Mouse (Mus musculus) embryonic facial prominence, embryonic 10.5 days (tissue): ENCODE data around the gene Gm11077. TPM values are rescaled to one million over a fixed set of nuclear protein-coding genes. Genes with fewer than 3 reads are reported as not detected.
A peak's percentile ranks its signal among the peaks of the same experiment; 100 is the strongest.

Source experiments
- DNase-seq: peaks from one replicate; pipeline ENCODE4 v3.0.0-alpha.2; 2017; ENCODE audit warnings: low spot score
- H3K27ac ChIP-seq: fragments of 300-500 bp; sonication (generic); replicated peaks from 2 replicates; pipeline ENCODE4 v1.5.1; 2016; ENCODE audit warnings: mild to moderate bottlenecking
- H3K27me3 ChIP-seq: fragments of 300-500 bp; sonication (generic); replicated peaks from 2 replicates; pipeline ENCODE4 v1.6.1; 2016; ENCODE audit warnings: low read depth, mild to moderate bottlenecking; ENCODE audit not compliant: poor library complexity, severe bottlenecking
- H3K36me3 ChIP-seq: fragments of 300-500 bp; sonication (generic); replicated peaks from 2 replicates; pipeline ENCODE4 v1.6.1; 2016; ENCODE audit warnings: mild to moderate bottlenecking, moderate library complexity
- H3K4me1 ChIP-seq: fragments of 300-500 bp; sonication (generic); 2 replicates; pipeline ENCODE4 v1.6.1; 2016
- H3K4me3 ChIP-seq: fragments of 300-500 bp; sonication (generic); 2 replicates; pipeline ENCODE4 v1.5.1; 2016; ENCODE audit warnings: mild to moderate bottlenecking, moderate library complexity
- H3K9me3 ChIP-seq: fragments of 300-500 bp; sonication (generic); 2 replicates; pipeline ENCODE4 v1.6.1; 2016; ENCODE audit warnings: mild to moderate bottlenecking
- WGBS: fragments of 180-500 bp; shearing (Covaris S2); methylation state at CpG from one replicate; pipeline ENCODE4 v1.1.7; 2016; 5-methylcytosine and 5-hydroxymethylcytosine counted together
- polyA plus RNA-seq: library from polyadenylated mRNA; unstranded; fragments of >200 nt; fragmentation: Nextera tagmentation; extraction: Ambion mirVana; gene quantifications from 2 replicates; pipeline ENCODE4 v1.2.1, GENCODE M21; 2016

The Gm11077 gene
- polyA plus RNA-seq, 1 experiment from 2014 or later: not detected

DNA sequence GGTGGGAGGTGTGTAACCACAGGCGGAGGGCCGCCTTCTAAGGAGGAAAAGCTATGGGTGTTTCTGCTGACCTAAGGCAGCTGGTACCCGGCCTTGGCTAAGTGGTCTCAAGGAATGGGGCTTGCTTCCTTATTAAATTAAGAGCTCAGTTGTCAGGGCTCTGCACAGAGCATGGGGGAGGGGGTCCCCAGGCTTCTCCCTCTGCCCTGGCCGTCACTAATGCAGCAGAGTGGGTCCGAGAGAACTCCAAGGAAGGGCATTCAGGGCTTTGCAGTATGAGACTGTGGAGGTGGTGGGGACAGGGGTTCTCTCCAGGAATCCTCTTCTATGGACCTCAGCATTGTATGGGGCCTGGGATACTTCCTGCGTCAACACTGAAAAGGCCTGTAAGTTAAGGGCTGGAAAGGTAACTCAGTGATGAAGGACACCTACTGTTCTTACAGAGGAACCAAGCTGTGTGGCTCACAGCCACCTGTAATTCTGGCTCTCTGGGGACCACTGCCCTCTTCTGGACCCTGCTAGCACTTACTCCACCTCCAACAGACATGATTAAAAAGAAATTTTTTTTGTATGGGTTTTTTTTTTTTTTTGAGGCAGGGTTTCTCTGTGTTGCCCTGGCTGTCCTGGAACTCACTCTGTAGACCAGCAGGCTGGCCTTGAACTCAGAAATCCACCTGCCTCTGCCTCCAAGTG, 19.5 kb upstream of the Gm11077 start:
- no peaks in the 10 kb centered on the region for H3K9me3 ChIP-seq
- H3K4me1 ChIP-seq: peaks cover 19% of the 10 kb centered on the region
- 49% methylated on average over 6 of the region's 6 CpGs for WGBS
- peak; percentile 33 for DNase-seq
- H3K27ac ChIP-seq: no peak overlapping the region
- H3K4me3 ChIP-seq: no peak overlapping the region
- H3K27me3 ChIP-seq: peaks cover 8% of the 10 kb centered on the region; the same call in 1 of the 2 replicates
- no peaks in the 10 kb centered on the region for H3K36me3 ChIP-seq

DNA sequence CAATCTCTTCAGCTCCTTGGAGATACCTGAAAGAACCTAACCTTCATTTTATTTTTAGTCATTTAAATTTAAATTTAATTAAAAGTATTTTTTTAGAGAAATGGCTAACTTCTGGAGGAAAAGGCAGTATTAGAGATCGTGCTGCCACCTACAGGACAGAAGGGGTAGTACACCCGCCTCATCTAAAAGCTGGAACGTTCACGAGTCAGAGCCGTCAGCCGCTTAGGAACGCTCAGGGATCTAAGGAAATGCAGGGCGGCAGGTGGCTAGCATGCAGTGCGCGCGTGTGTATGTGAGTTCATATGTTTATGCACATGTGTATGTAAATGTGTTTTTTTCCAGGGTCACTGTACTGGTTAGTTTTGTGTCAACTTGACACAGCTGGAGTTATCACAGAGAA, 16.3 kb upstream of the Gm11077 start:
- H3K4me1 ChIP-seq: peaks cover 16% of the 10 kb centered on the region
- no peaks in the 10 kb centered on the region for H3K9me3 ChIP-seq
- no peak overlapping the region for H3K27ac ChIP-seq
- WGBS: 10% methylated on average over 11 of the region's 11 CpGs
- no peaks in the 10 kb centered on the region for H3K36me3 ChIP-seq
- DNase-seq: peak; percentile 64
- H3K4me3 ChIP-seq: no peak overlapping the region
- peaks cover 8% of the 10 kb centered on the region; the same call in 1 of the 2 replicates for H3K27me3 ChIP-seq

DNA sequence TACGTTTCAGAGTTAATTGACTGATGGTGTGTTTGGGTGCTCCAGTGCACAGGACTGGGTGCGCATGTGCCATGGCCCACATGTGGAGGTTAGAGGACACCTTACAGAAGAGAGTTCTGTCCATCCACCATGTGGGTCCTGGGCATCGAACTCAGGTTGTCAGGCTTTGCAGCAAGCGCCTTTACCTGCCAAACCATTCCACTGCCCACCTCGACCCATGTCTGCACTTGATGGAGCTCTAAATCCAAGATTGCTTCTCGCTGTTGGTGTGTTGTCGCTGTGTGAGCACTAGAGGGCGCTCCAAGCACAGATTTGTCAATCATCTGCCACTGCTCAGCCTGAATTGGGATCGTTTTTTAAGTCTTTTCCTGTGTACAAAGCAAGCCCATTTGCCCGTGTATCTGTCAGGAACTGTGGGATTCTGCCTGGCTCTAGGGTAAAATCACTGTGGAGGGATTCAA, 14.1 kb upstream of the Gm11077 start:
- peak; percentile 80 for DNase-seq
- 0 out of 2 replicates have a peak, but pooled peaks cover 3% of the 10 kb centered on the region for H3K4me1 ChIP-seq
- no peak overlapping the region for H3K27ac ChIP-seq
- H3K9me3 ChIP-seq: no peaks in the 10 kb centered on the region
- WGBS: 25% methylated on average over 10 of the region's 10 CpGs
- no peak overlapping the region for H3K4me3 ChIP-seq
- no peaks in the 10 kb centered on the region for H3K36me3 ChIP-seq
- H3K27me3 ChIP-seq: peaks cover 8% of the 10 kb centered on the region; the same call in 1 of the 2 replicates

DNA sequence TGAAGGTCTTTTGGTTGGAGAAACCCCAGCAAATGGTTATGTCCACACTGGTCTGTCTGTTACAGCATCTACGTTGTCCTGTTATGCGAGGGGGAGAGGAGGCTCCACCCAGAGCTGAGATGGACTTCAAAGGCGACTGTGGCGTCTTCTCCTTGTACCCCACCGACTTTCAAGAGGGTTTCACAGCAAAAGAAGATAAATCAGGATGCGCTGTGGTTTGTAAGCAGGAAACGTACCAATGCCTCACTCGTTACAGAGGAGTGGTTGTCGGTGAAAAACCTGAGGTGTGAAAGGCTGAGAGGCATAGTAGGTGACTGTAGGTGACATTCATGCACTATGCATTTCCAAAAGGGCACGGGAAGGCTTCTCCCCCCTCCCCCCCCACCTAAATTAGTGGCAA, 7.0 kb upstream of the Gm11077 start:
- Histone ChIP-seq H3K36me3 (no peaks in the 10 kb centered on the region), H3K4me1 (no peaks in the 10 kb centered on the region)
- 84% methylated on average over 10 of the region's 10 CpGs for WGBS

DNA sequence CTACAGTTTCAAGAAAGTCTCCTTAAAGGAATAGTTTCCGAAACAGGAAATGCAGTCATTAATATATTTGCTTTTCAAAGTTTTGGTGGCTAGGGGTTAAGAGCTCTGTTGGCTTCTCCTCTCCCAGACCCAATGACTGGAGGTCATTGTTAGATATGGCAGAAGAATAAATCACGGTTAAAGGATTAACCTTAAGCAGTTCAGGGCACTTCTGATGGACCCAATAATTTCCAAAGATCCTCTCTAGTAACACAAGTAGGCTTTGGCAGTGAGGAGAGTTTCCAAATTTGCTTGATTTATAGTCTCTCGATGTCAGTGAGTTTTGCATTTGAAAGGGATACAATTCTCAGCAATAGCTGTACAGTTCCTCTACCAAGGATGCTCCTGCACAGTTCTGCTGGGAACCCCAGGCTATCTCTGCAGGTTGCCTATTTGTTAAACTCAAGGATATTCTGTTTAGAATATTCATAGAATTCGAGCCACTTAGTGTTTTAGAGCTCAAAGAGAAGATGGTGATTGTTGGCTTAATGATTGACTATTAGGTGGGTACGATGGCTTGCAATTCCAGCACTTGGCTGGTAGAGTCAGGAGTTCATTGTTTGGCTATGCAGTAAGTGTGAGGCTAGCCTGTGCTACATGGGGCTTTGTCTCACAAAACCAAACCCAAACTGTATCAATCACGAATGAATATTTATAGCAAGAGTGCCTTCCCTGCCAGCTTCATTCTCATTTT, 1.8 kb downstream of the Gm11077 start:
- Histone ChIP-seq H3K36me3 (no peaks in the 10 kb centered on the region), H3K4me3 (no peak overlapping the region), H3K4me1 (peaks cover 13% of the 10 kb centered on the region; the same call in 1 of the 2 replicates), H3K27ac (no peak overlapping the region), H3K9me3 (0 out of 2 replicates have a peak, but pooled peaks cover 4% of the 10 kb centered on the region), H3K27me3 (peaks cover 11% of the 10 kb centered on the region)
- DNase-seq: no peak
- WGBS: 75% methylated on average over 6 of the region's 6 CpGs

More for the DNA sequence above, 7.0 kb upstream of the Gm11077 start:
- no peak for DNase-seq
- Histone ChIP-seq H3K27ac (no peak overlapping the region), H3K4me3 (no peak overlapping the region), H3K9me3 (no peaks in the 10 kb centered on the region), H3K27me3 (no peaks in the 10 kb centered on the region)

DNA sequence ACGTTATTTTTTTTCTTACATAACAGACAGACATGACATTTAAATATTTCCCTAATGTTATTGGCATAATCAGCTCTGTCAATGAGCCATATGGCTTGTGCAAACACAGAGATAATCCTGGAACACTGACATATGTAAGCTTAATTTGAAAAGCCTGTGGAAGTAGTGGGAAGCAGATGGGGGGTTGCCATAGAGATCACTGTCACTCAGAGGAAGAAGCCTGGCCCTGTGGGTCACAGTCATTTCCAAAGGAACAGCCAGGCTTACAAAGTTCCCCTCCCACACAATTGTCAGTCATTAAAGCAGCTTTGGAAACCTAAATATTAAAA, 2.3 kb downstream of the Gm11077 start:
- peaks cover 13% of the 10 kb centered on the region; the same call in 1 of the 2 replicates for H3K4me1 ChIP-seq
- peak; percentile 45 for DNase-seq
- H3K27ac ChIP-seq: no peak overlapping the region
- no peaks in the 10 kb centered on the region for H3K36me3 ChIP-seq
- H3K27me3 ChIP-seq: peaks cover 11% of the 10 kb centered on the region
- WGBS: 85% methylated on average over 1 of the region's 1 CpGs
- 0 out of 2 replicates have a peak, but pooled peaks cover 4% of the 10 kb centered on the region for H3K9me3 ChIP-seq
- H3K4me3 ChIP-seq: no peak overlapping the region

DNA sequence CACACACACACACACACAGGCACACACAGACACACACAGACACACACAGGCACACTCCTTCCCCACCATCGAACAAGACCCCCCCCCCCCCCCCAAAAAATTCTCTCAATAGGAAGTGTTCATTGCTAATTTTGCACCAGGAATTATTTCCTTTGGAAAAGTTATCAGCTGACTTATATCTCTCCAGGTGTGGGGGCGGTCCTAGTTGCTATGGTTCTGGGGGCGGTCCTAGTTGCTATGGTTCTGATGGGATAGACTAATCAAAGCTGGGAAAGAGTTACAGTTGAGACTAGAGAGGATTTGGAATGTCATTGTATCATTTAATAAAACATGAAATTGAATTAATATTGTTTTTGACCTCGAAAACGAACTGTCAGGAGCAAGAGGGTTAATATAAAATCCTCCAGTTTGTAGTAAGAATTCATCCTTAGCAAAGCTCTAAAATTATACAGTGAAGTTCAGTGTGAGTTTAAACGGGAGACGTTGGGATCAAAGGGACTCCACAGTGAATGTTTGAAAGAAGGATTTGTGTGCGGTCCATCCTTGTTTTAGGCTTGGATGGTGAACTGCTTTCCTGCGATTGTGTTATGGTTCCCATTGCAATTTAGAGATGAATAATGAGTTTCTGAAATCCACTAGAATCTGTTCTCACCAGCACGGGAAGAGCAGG, 4.0 kb downstream of the Gm11077 start:
- 37% methylated on average over 10 of the region's 10 CpGs for WGBS
- Histone ChIP-seq H3K4me1 (peaks cover 13% of the 10 kb centered on the region; the same call in 1 of the 2 replicates), H3K9me3 (0 out of 2 replicates have a peak, but pooled peaks cover 4% of the 10 kb centered on the region), H3K4me3 (peak overlapping the region; percentile 50), H3K27ac (0 out of 2 replicates have a peak overlapping the region, but pooled peaks have one; percentile 51), H3K27me3 (peaks cover 11% of the 10 kb centered on the region), H3K36me3 (no peaks in the 10 kb centered on the region)
- peak; percentile 35 for DNase-seq

DNA sequence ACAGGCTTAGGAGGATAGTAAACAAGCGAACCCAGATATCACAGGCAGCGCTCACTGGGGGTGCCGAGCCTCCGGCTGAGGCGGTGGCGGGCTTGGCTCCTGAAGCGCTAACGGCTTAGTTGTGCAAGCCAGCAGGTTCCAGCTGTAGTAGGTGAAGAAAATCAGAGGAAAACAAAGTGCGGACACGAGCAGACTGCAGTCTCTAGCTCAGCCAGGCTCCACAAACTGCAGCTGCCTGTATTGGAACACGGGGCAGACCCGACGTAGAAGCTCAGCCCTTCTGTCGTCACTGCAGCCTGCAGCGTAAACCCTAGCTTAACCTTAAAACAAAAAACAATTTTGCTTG, 4.5 kb downstream of the Gm11077 start:
- Histone ChIP-seq H3K4me1 (peaks cover 13% of the 10 kb centered on the region; the same call in 1 of the 2 replicates), H3K36me3 (no peaks in the 10 kb centered on the region), H3K4me3 (peak overlapping the region; percentile 50), H3K27me3 (peaks cover 11% of the 10 kb centered on the region), H3K27ac (0 out of 2 replicates have a peak overlapping the region, but pooled peaks have one; percentile 51), H3K9me3 (0 out of 2 replicates have a peak, but pooled peaks cover 4% of the 10 kb centered on the region)
- DNase-seq: peak; percentile 37
- 9% methylated on average over 15 of the region's 15 CpGs for WGBS

DNA sequence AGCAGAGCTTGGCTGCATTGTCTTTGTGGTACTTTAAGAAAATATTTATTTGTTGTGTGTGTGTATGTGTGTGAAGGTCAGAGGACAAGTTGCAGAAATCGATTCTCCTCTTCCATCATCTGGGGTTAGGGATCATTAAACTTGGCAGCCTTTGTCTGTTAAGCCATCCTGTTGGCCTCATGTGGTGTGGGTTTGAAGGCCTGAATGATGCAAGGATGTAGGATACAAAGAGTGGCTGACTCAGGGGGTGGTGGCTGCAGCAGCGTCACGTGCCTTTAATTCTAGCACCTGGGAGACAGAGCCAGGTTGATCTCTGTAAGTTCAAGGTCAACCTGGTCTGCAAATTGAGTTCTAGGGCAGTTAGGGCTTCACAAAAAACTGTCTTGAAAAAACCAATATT, 16.5 kb downstream of the Gm11077 start:
- 80% methylated on average over 3 of the region's 3 CpGs for WGBS
- no peak overlapping the region for H3K27ac ChIP-seq
- H3K9me3 ChIP-seq: peaks cover 5% of the 10 kb centered on the region; the same call in 1 of the 2 replicates
- no peak for DNase-seq
- no peaks in the 10 kb centered on the region for H3K27me3 ChIP-seq
- no peak overlapping the region for H3K4me3 ChIP-seq
- H3K36me3 ChIP-seq: no peaks in the 10 kb centered on the region
- no peaks in the 10 kb centered on the region for H3K4me1 ChIP-seq

DNA sequence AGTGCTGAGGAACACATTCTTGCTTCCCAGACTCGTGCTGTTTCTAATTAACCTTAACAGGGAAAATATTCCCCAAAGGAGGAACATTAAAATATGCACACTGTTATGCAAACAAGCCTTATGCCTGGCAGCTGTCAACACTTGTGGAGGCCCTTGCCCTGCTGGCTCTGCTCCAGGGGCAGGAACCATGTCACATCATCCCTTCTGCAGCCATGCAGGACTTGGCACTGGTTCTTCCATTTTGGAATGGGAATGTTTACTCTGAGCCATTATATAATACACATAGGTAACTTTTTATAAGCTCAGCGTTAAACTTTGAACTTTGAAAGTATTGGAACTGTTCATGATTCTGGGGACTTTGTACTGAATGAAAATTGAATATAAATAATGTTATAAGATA, 18.5 kb downstream of the Gm11077 start:
- WGBS: 71% methylated on average over 2 of the region's 2 CpGs

DNA sequence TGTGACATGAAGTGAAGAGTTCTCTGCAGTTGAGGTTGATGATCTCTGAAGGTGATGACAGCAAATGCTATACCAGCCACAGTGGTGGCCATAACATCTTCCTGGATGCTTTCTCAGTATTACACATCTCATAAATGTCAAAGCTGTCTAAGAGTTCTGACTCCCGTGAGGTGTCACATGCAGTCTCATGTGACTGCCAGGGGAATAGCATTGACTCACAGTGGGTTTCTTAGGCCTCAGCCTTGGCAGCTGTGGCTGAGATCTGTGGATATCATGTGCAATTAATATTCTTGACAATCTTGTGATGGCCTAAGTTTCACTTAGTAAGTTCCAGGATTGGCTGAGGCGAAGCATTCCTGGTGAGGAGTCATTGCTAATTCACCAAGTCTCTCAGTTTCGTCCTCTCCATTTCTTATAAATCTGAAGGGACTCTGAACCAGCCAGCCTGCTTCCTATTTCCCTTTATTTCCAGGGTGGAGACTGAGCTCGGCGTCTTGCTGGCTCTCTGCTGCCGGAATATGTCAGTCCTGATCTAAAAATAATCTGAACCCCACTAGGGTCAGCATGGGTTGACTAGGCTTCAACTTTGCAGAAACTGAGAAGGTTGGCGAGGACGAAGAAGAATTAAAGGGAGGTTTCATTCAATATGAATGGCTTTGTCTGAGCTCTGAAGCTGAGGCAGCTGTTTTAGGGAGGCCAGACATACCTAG, 21.4 kb downstream of the Gm11077 start:
- H3K27me3 ChIP-seq: no peaks in the 10 kb centered on the region
- no peaks in the 10 kb centered on the region for H3K4me1 ChIP-seq
- no peak overlapping the region for H3K27ac ChIP-seq
- H3K36me3 ChIP-seq: no peaks in the 10 kb centered on the region
- no peak overlapping the region for H3K4me3 ChIP-seq
- WGBS: 86% methylated on average over 8 of the region's 8 CpGs
- no peak for DNase-seq
- peaks cover 5% of the 10 kb centered on the region; the same call in 1 of the 2 replicates for H3K9me3 ChIP-seq

More for the DNA sequence above, 18.5 kb downstream of the Gm11077 start:
- Histone ChIP-seq H3K27ac (no peak overlapping the region), H3K27me3 (no peaks in the 10 kb centered on the region), H3K4me3 (no peak overlapping the region), H3K9me3 (peaks cover 5% of the 10 kb centered on the region; the same call in 1 of the 2 replicates), H3K36me3 (no peaks in the 10 kb centered on the region), H3K4me1 (no peaks in the 10 kb centered on the region)
- no peak for DNase-seq

DNA sequence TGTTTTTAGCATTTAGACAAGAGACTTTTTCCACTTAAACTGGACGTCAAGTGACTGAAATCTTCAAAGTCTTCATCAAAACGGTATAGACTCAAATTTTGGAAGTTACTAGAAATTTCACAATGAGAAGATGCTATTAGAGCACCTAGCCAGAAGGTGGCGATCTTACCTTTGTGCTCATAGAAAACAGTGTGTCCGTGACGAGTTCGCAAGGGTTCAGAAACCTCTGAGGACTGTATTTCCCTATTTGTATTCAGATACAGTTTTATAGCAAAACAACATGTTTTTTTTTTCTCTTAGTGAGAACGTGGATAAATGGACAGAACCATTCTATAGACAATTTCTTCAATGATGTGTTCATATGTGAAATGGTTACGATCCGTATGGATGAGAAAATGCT, 37.3 kb downstream of the Gm11077 start:
- Histone ChIP-seq H3K27me3 (no peaks in the 10 kb centered on the region), H3K36me3 (no peaks in the 10 kb centered on the region), H3K4me1 (peaks cover 8% of the 10 kb centered on the region), H3K27ac (no peak overlapping the region), H3K4me3 (no peak overlapping the region), H3K9me3 (no peaks in the 10 kb centered on the region)
- DNase-seq: no peak
- 55% methylated on average over 9 of the region's 9 CpGs for WGBS
